Mouse (Mus musculus): ENCODE results near the gene Sema3g. TPM values are rescaled to one million over a fixed set of nuclear protein-coding genes. Genes with fewer than 3 reads are reported as not detected.

The Sema3g gene
- polyA plus RNA-seq, 1 experiment from 2014 or later, result 6.5 TPM

GRCm38 (mm10) chr14:31193791-31194190 is 23.9 kb upstream of the Sema3g start:
- peaks cover 66% of the 10 kb centered on the region for H3K36me3 ChIP-seq (ENCODE audit: insufficient read depth, low read length)

GRCm38 (mm10) chr14:31194441-31194840 is 23.2 kb upstream of the Sema3g start:
- ATAC-seq (replicated peaks; ENCODE audit: low FRiP score, low read depth), result no peak

More at GRCm38 (mm10) chr14:31193791-31194190, 23.9 kb upstream of the Sema3g start:
- WGBS, result 80% methylated on average over 7 of the region's 7 CpGs
- Histone ChIP-seq H3K4me2 (ENCODE audit: low read length) (no peak overlapping the region), H3K4me3 (replicated peaks; ENCODE audit: low read depth, low read length) (no peak overlapping the region), H3K9me3 (replicated peaks; ENCODE audit: low read length) (no peaks in the 10 kb centered on the region), H3K27ac (no peak overlapping the region), H3K9ac (ENCODE audit: low read depth, low read length) (no peak overlapping the region), H3K4me1 (replicated peaks; ENCODE audit: insufficient read depth, low read length) (0 out of 2 replicates have a peak, but pooled peaks cover 3% of the 10 kb centered on the region), H3K27me3 (ENCODE audit: insufficient read depth, low read length) (no peaks in the 10 kb centered on the region)
- no peak for TF ChIP-seq CTCF (IDR thresholded peaks at IDR 0.05; ENCODE audit: low read depth)
- DNase-seq (ENCODE audit: low spot score) (no peak), ATAC-seq (replicated peaks; ENCODE audit: low FRiP score, low read depth) (no peak)

GRCm38 (mm10) chr14:31194891-31195513 is 22.7 kb upstream of the Sema3g start:
- no peak for ATAC-seq (replicated peaks; ENCODE audit: low FRiP score, low read depth)
- Histone ChIP-seq H3K27ac (peak overlapping the region; percentile 67), H3K9me3 (replicated peaks; ENCODE audit: low read length) (no peaks in the 10 kb centered on the region), H3K27me3 (ENCODE audit: insufficient read depth, low read length) (no peaks in the 10 kb centered on the region), H3K36me3 (ENCODE audit: insufficient read depth, low read length) (peaks cover 58% of the 10 kb centered on the region), H3K4me1 (replicated peaks; ENCODE audit: insufficient read depth, low read length) (0 out of 2 replicates have a peak, but pooled peaks cover 3% of the 10 kb centered on the region), H3K4me2 (ENCODE audit: low read length) (0 out of 2 replicates have a peak overlapping the region, but pooled peaks have one; percentile 15), H3K4me3 (replicated peaks; ENCODE audit: low read depth, low read length) (no peak overlapping the region), H3K9ac (ENCODE audit: low read depth, low read length) (no peak overlapping the region)
- WGBS, result 52% methylated on average over 14 of the region's 14 CpGs
- DNase-seq (ENCODE audit: low spot score), result peak; percentile 33
- no peak for TF ChIP-seq CTCF (IDR thresholded peaks at IDR 0.05; ENCODE audit: low read depth)

More at GRCm38 (mm10) chr14:31194441-31194840, 23.2 kb upstream of the Sema3g start:
- H3K9me3 ChIP-seq (replicated peaks; ENCODE audit: low read length), result no peaks in the 10 kb centered on the region
- H3K36me3 ChIP-seq (ENCODE audit: insufficient read depth, low read length), result peaks cover 59% of the 10 kb centered on the region
- no peak overlapping the region for H3K4me3 ChIP-seq (replicated peaks; ENCODE audit: low read depth, low read length)
- no peaks in the 10 kb centered on the region for H3K27me3 ChIP-seq (ENCODE audit: insufficient read depth, low read length)
- H3K9ac ChIP-seq (ENCODE audit: low read depth, low read length), result no peak overlapping the region
- no peak overlapping the region for H3K27ac ChIP-seq
- no peak for DNase-seq (ENCODE audit: low spot score)
- no peak for TF ChIP-seq CTCF (IDR thresholded peaks at IDR 0.05; ENCODE audit: low read depth)
- no peak overlapping the region for H3K4me2 ChIP-seq (ENCODE audit: low read length)
- H3K4me1 ChIP-seq (replicated peaks; ENCODE audit: insufficient read depth, low read length), result 0 out of 2 replicates have a peak, but pooled peaks cover 3% of the 10 kb centered on the region
- WGBS, result 72% methylated on average over 2 of the region's 2 CpGs

GRCm38 (mm10) chr14:31195521-31195920 is 22.1 kb upstream of the Sema3g start:
- peaks cover 56% of the 10 kb centered on the region for H3K36me3 ChIP-seq (ENCODE audit: insufficient read depth, low read length)
- DNase-seq (ENCODE audit: low spot score), result no peak
- H3K9me3 ChIP-seq (replicated peaks; ENCODE audit: low read length), result no peaks in the 10 kb centered on the region
- WGBS, result 97% methylated on average over 4 of the region's 4 CpGs
- H3K9ac ChIP-seq (ENCODE audit: low read depth, low read length), result no peak overlapping the region
- H3K4me2 ChIP-seq (ENCODE audit: low read length), result 0 out of 2 replicates have a peak overlapping the region, but pooled peaks have one; percentile 15
- H3K27ac ChIP-seq, result peak overlapping the region; percentile 67; the same call in 1 of the 2 replicates
- ATAC-seq (replicated peaks; ENCODE audit: low FRiP score, low read depth), result no peak
- no peak for TF ChIP-seq CTCF (IDR thresholded peaks at IDR 0.05; ENCODE audit: low read depth)
- H3K4me3 ChIP-seq (replicated peaks; ENCODE audit: low read depth, low read length), result no peak overlapping the region
- H3K4me1 ChIP-seq (replicated peaks; ENCODE audit: insufficient read depth, low read length), result 0 out of 2 replicates have a peak, but pooled peaks cover 3% of the 10 kb centered on the region
- no peaks in the 10 kb centered on the region for H3K27me3 ChIP-seq (ENCODE audit: insufficient read depth, low read length)

DNA sequence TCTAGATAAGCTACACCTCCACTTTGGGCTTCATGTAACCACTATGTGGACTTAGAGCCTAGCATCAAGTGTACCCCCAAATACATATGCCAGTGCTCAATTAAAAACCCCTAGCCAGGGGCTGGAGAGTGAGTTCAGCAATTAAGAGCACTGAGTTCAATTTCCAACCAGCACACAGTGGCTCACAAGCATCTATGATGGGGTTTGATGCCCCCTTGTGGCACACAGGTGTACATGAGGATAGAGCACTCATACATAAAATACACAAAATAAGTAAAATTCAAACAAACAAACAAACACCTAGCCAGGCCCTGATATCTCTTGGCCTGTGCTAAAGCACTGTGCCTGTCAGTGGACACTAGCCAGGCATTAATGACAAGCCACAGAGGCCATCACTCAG is 21.7 kb upstream of the Sema3g start:
- peak; percentile 42 for DNase-seq (ENCODE audit: low spot score)
- H3K27ac ChIP-seq, result no peak overlapping the region
- H3K27me3 ChIP-seq (ENCODE audit: insufficient read depth, low read length), result no peaks in the 10 kb centered on the region
- no peak overlapping the region for H3K9ac ChIP-seq (ENCODE audit: low read depth, low read length)
- no peak for ATAC-seq (replicated peaks; ENCODE audit: low FRiP score, low read depth)
- H3K4me2 ChIP-seq (ENCODE audit: low read length), result no peak overlapping the region
- peak; percentile 67 for TF ChIP-seq CTCF (IDR thresholded peaks at IDR 0.05; ENCODE audit: low read depth)
- no peaks in the 10 kb centered on the region for H3K9me3 ChIP-seq (replicated peaks; ENCODE audit: low read length)
- 0 out of 2 replicates have a peak, but pooled peaks cover 3% of the 10 kb centered on the region for H3K4me1 ChIP-seq (replicated peaks; ENCODE audit: insufficient read depth, low read length)
- peaks cover 56% of the 10 kb centered on the region for H3K36me3 ChIP-seq (ENCODE audit: insufficient read depth, low read length)
- H3K4me3 ChIP-seq (replicated peaks; ENCODE audit: low read depth, low read length), result no peak overlapping the region

DNA sequence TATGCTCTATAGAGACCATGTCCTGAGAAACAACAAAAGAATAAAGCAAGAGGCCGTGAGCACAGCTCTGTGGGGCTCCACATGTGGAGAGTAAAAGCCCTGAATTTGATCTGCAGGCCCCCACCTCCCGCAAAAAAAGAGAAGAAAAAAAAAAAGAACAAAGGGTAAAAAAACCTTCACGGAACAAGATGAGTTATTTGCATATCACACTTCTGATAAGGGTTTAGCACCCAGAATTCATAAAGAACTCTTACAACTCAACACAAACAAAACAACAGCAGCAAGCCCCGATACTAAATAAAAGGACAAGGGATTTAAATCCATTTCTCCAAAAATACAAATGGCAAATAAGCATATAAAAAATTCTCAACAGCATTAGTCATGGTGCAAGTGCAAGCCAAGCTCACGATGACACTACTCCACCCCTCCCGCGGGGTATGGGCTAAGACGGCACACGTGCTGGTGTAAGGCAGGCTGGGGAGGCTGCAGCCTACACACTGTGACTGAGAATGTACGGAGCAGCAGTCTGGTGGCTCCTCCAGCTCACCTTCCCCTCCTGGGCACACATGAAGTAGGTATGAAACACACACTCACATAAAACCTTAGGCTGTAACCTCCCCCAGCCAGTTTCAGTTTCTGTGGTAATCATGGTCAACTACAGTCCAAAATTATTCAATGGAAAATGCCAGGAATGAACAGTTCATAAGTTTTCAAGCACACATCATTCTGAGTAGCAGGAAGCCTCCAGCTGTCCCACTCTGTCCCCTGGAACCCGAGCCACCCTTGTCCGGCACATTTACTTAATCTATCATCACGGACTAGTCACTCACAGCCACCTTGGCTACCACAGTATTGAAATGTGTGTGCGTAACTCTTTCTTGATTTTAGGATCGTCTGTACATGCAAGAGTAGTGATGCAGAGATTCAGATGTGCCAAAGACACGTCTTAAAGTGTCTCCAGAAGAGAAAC is 19.8 kb upstream of the Sema3g start:
- no peak for TF ChIP-seq CTCF (IDR thresholded peaks at IDR 0.05; ENCODE audit: low read depth)
- Histone ChIP-seq H3K36me3 (ENCODE audit: insufficient read depth, low read length) (peaks cover 53% of the 10 kb centered on the region), H3K4me3 (replicated peaks; ENCODE audit: low read depth, low read length) (no peak overlapping the region), H3K9me3 (replicated peaks; ENCODE audit: low read length) (no peaks in the 10 kb centered on the region), H3K27me3 (ENCODE audit: insufficient read depth, low read length) (no peaks in the 10 kb centered on the region), H3K4me2 (ENCODE audit: low read length) (no peak overlapping the region), H3K4me1 (replicated peaks; ENCODE audit: insufficient read depth, low read length) (0 out of 2 replicates have a peak, but pooled peaks cover 3% of the 10 kb centered on the region), H3K27ac (no peak overlapping the region), H3K9ac (ENCODE audit: low read depth, low read length) (no peak overlapping the region)
- DNase-seq (ENCODE audit: low spot score) (peak; percentile 32), ATAC-seq (replicated peaks; ENCODE audit: low FRiP score, low read depth) (0 out of 2 replicates have a peak, but pooled peaks have one; percentile 36)
- WGBS, result 58% methylated on average over 16 of the region's 16 CpGs

Data from kidney, postnatal 0 days (tissue).